Mouse (Mus musculus) kidney, embryonic 15.5 days (tissue): ENCODE data around the gene Aph1c. TPM values are rescaled to one million over a fixed set of nuclear protein-coding genes. Genes with fewer than 3 reads are reported as not detected.
A peak's percentile ranks its signal among the peaks of the same experiment; 100 is the strongest.
"Not testable (repeated sequence)": the region's sequence is repeated elsewhere in the genome, so short reads cannot be mapped to it uniquely, and the experiment has no call there.

Source experiments
- ATAC-seq: fragments of 200-750 bp; cut with Nextera tagmentation; replicated peaks from 2 replicates; pipeline ENCODE4 v1.8.0; 2017; ENCODE audit warnings: moderate TSS enrichment; ENCODE audit not compliant: low FRiP score
- H3K27ac ChIP-seq: fragments of 300-500 bp; sonication (generic); 2 replicates; pipeline ENCODE4 v1.5.1; 2015; ENCODE audit warnings: mild to moderate bottlenecking, inconsistent platforms
- H3K27me3 ChIP-seq: fragments of 300-500 bp; sonication (generic); 2 replicates; pipeline ENCODE4 v1.6.1; 2015; ENCODE audit warnings: inconsistent platforms
- H3K36me3 ChIP-seq: fragments of 300-500 bp; sonication (generic); 2 replicates; pipeline ENCODE4 v1.6.1; 2015; ENCODE audit warnings: inconsistent platforms
- H3K4me1 ChIP-seq: fragments of 300-500 bp; sonication (generic); 2 replicates; pipeline ENCODE4 v1.6.1; 2015; ENCODE audit warnings: inconsistent platforms
- H3K4me2 ChIP-seq: fragments of 300-500 bp; sonication (generic); 2 replicates; pipeline ENCODE4 v1.6.1; 2015; ENCODE audit warnings: moderate library complexity, mild to moderate bottlenecking, inconsistent platforms
- H3K4me3 ChIP-seq: fragments of 300-500 bp; sonication (generic); replicated peaks from 2 replicates; pipeline ENCODE4 v1.5.1; 2015; ENCODE audit warnings: mild to moderate bottlenecking, inconsistent platforms
- H3K9ac ChIP-seq: fragments of 300-500 bp; sonication (generic); 2 replicates; pipeline ENCODE4 v1.6.1; 2015; ENCODE audit warnings: mild to moderate bottlenecking, inconsistent platforms
- H3K9me3 ChIP-seq: fragments of 300-500 bp; sonication (generic); replicated peaks from 2 replicates; pipeline ENCODE4 v1.6.1; 2016; ENCODE audit warnings: inconsistent platforms
- WGBS: fragments of 180-500 bp; shearing (Covaris S2); methylation state at CpG from one replicate; pipeline ENCODE4 v1.1.7; 2015; ENCODE audit warnings: mixed read lengths; 5-methylcytosine and 5-hydroxymethylcytosine counted together
- polyA plus RNA-seq: library from polyadenylated mRNA; unstranded; fragments of >200 nt; fragmentation: Nextera tagmentation; extraction: Ambion mirVana; gene quantifications from 2 replicates; pipeline ENCODE4 v1.2.1, GENCODE M21; 2015

Gene Aph1c
- polyA plus RNA-seq = 5.4 and 7.2 TPM in 2 replicates

DNA sequence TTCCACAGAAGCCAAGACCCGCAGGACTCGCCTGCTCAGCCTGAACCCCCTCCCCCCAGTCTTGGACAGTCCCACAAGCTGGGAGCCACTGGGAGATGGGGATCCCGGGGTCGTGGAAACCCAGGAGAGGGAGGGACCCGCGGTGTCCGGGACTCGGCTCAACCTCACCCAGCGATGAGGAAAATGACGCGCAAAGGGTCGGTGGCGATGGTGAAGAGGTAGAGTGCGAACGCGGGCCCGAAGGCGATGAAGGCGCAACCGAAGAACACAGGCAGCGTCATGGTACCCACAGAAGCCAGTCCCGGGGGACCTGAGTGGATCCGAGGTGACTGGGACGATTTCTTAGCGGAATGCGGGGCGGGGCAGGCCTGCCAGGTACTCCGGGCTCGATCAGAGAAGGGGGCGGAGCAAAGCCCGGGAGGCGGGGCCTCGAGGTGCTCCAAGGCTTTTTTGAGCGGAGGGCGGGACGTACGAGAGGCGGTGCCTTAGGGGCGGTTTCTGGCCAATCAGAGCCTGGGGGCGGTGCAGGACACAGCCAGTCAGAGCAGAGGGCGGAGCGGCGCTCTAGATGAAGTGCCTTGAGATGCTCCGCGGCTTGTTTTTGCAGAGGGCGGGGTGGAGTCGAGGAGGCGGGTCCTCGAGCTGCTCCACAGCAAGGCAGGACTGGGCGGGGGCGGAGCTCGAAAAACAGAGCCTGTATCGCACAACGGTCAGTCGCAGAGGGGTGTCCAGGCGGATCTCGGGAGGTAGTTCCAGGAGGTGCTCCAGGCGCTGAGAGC, at the start of gene Aph1c:
Aph1c (minus strand) TSS at position 409 of the 779 bp plus-strand sequence.
- peak within 1 kb of the TSS; percentile 78 for H3K4me3 ChIP-seq
- peaks cover 5% of the 10 kb centered on the region; the same call in 1 of the 2 replicates for H3K27me3 ChIP-seq
- no peaks in the 10 kb centered on the region for H3K9me3 ChIP-seq
- H3K4me1 ChIP-seq = peaks cover 18% of the 10 kb centered on the region
- peak within 1 kb of the TSS; percentile 96 for H3K4me2 ChIP-seq
- peak within 1 kb of the TSS; percentile 50 for H3K9ac ChIP-seq
- ATAC-seq = peak; percentile 99
- H3K36me3 ChIP-seq = no peaks in the 10 kb centered on the region; the same call in 1 of the 2 replicates
- WGBS = under 1% methylated on average over 58 of the region's 58 CpGs
- peak within 1 kb of the TSS; percentile 71 for H3K27ac ChIP-seq

DNA sequence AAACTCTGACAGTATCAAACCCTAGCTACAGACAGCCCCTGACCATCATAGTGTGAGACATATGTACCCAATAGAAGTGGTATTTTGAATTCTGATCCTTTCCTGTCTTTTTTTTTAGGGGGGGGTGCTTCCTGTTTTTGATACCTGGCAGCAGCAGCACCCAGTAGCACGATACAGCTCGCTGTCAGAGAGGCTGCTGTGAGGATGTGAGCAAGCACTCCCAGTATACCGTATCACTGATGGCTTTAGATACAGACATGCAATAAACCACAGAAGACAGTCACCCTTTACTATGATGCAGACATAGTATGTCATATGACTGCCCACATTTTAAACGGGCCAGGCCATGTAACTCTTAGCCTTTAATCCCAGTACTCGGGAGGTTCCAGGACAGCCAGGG, 49.0 kb upstream of the Aph1c start:
- H3K4me3 ChIP-seq = no peak overlapping the region
- no peaks in the 10 kb centered on the region for H3K9me3 ChIP-seq
- H3K27ac ChIP-seq = no peak overlapping the region
- no peaks in the 10 kb centered on the region for H3K36me3 ChIP-seq
- no peak overlapping the region for H3K9ac ChIP-seq
- no peak for ATAC-seq
- no peak overlapping the region for H3K4me2 ChIP-seq
- H3K27me3 ChIP-seq = no peaks in the 10 kb centered on the region
- H3K4me1 ChIP-seq = peaks cover 19% of the 10 kb centered on the region
- 85% methylated on average over 5 of the region's 5 CpGs for WGBS

DNA sequence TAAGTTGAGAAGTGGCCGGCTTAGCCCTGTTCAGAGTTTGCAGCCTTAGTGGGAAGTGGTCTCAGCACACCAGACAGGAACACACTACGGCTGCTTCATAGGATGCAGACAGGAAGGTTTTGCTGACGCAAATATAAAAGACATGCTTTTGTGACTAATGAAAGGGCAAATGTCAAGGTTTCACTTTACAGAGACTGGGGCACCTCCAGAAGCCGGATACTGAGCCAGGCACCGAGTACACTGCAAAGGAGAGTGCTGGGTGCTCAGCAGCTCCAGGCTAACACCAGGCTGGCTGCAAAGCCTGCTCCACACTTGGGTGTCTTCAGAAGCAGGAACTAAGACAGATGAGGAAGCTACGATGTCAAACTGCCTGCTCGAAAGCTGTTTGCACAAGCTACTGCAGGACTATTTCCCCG, 47.9 kb upstream of the Aph1c start:
- Histone ChIP-seq H3K4me1 (peaks cover 17% of the 10 kb centered on the region), H3K9ac (no peak overlapping the region), H3K27ac (no peak overlapping the region), H3K4me2 (no peak overlapping the region), H3K4me3 (no peak overlapping the region), H3K27me3 (no peaks in the 10 kb centered on the region), H3K9me3 (no peaks in the 10 kb centered on the region), H3K36me3 (no peaks in the 10 kb centered on the region)
- ATAC-seq = no peak
- 40% methylated on average over 8 of the region's 8 CpGs for WGBS

DNA sequence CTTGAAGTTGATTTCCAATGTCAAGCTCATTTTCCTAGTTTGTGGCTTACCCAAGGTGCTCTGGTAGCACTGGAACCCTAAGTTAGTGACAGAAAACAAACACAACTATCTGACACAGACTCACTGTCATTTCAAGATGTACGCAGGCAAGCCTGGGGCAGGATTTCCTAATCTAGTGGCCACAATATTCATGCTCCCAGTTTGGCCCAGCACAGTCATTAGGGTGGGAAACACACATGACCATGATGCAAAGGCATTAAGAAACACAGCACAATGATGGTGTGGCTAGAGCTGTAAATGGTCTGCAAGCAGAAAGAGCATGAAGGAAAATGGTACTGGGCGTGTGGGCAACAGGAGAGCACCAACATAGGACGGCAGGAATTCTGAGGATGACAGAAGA, 47.3 kb upstream of the Aph1c start:
- Histone ChIP-seq H3K27me3 (no peaks in the 10 kb centered on the region), H3K27ac (no peak overlapping the region), H3K9me3 (no peaks in the 10 kb centered on the region), H3K4me1 (peaks cover 13% of the 10 kb centered on the region), H3K36me3 (no peaks in the 10 kb centered on the region), H3K4me2 (no peak overlapping the region), H3K4me3 (no peak overlapping the region), H3K9ac (no peak overlapping the region)
- no peak for ATAC-seq
- 70% methylated on average over 3 of the region's 3 CpGs for WGBS

DNA sequence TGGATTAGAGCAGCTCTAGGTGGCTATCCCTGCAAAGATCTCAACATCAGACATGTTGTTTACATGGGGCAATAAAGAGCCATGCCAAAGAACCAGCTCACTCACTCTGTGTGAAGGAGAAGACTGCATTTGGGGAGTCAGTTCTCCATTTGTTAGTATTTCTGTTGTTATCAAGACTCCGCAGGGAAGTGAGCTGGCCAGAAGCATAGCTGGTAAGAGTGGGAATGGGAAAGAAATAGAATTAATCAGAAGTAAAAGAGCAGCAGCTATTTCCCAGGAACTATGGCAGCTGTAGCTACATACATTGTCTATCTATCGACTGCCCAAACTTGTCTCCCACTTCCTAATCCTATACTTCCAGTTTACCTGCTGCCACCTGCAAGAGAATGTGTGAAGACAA, 46.2 kb upstream of the Aph1c start:
- Histone ChIP-seq H3K4me1 (peaks cover 5% of the 10 kb centered on the region), H3K27me3 (no peaks in the 10 kb centered on the region), H3K4me3 (no peak overlapping the region), H3K36me3 (no peaks in the 10 kb centered on the region), H3K27ac (no peak overlapping the region), H3K9me3 (no peaks in the 10 kb centered on the region), H3K9ac (no peak overlapping the region), H3K4me2 (no peak overlapping the region)
- ATAC-seq = no peak
- 97% methylated on average over 2 of the region's 2 CpGs for WGBS

DNA sequence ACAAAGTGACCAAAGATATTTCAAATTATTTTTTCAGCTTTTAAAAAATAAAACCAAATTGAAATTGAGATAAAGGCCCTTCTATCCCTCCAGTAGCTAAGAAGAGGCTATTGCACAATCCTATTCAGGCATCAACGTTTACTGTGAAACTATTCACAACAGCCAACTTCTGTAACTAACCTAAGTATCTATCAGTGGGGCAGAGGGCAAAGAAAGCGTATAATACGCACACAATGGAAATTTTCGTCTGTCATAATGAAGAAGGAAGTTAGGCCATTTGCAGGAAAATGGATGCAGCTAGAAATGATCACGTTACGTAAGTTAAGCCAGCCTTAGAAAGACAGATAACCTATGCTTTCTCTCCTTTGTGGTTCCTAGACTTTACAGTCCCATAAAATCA, 45.0 kb upstream of the Aph1c start:
- Histone ChIP-seq H3K9me3 (peaks cover 6% of the 10 kb centered on the region; the same call in 1 of the 2 replicates), H3K4me3 (no peak overlapping the region), H3K27ac (no peak overlapping the region), H3K9ac (no peak overlapping the region), H3K4me1 (peaks cover 5% of the 10 kb centered on the region), H3K36me3 (no peaks in the 10 kb centered on the region), H3K27me3 (no peaks in the 10 kb centered on the region), H3K4me2 (no peak overlapping the region)
- 88% methylated on average over 6 of the region's 6 CpGs for WGBS
- ATAC-seq = no peak

DNA sequence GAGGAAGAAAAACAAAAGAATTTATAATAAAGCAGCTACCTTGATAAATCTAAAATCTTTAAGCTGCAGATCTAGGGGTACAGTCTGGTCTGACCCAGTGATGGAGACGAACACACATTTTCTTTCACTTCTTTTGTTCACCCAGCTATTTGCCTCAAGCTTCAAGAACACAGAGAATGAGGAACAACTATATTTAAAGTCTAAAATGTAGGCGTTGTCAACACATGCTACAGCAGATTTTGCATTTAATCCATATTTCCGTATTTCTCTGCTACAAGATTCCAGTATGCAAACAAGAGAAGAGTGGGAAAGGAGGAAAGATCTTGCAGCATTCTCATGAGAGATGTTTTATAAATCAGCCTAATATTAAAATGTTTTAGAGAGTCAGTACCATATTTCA, 44.4 kb upstream of the Aph1c start:
- no peak overlapping the region for H3K9ac ChIP-seq
- peaks cover 6% of the 10 kb centered on the region; the same call in 1 of the 2 replicates for H3K9me3 ChIP-seq
- 93% methylated on average over 3 of the region's 3 CpGs for WGBS
- H3K4me1 ChIP-seq = peaks cover 5% of the 10 kb centered on the region
- no peak overlapping the region for H3K27ac ChIP-seq
- H3K4me3 ChIP-seq = no peak overlapping the region
- H3K36me3 ChIP-seq = no peaks in the 10 kb centered on the region
- no peak for ATAC-seq
- no peaks in the 10 kb centered on the region for H3K27me3 ChIP-seq
- H3K4me2 ChIP-seq = no peak overlapping the region

DNA sequence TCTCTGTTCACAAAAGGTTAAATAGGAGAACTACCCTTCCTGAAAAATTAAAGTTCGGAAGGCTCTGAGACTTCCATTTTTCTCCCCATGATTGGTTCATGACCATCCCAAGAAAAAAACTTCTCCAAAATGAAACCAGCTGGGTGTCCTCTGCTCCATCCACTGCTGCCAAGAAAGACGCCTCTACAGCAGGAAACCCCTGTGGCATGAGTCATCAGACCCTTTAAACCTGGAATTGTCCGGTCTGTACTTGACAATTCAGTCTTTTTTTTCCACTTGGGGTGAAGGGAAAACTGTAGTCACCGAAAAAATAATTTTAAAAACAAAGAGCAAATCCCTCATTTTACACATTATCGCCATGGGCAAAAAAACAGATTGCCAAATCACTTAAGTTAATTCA, 42.1 kb upstream of the Aph1c start:
- Histone ChIP-seq H3K4me3 (no peak overlapping the region), H3K9ac (no peak overlapping the region), H3K36me3 (no peaks in the 10 kb centered on the region), H3K4me2 (no peak overlapping the region), H3K4me1 (no peaks in the 10 kb centered on the region), H3K27ac (no peak overlapping the region), H3K9me3 (peaks cover 6% of the 10 kb centered on the region; the same call in 1 of the 2 replicates), H3K27me3 (no peaks in the 10 kb centered on the region)
- no peak for ATAC-seq
- WGBS = 71% methylated on average over 5 of the region's 5 CpGs

DNA sequence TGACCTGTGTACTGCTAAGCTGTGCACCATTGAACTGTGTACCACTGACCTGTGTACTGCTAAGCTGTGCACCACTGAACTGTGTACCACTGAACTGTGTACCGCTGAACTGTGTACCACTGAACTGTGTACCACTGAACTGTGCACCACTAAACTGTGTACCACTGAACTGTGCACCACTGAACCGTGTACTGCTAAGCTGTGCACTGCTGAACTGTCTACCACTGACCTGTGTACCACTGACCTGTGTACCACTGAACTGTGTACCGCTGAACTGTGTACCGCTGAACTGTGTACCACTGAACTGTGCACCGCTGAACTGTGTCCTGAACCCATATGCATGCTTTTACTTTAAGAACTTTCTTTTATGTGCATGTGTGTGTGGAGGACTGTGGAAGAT, 39.8 kb upstream of the Aph1c start:
- Histone ChIP-seq H3K9me3 (peaks cover 6% of the 10 kb centered on the region; the same call in 1 of the 2 replicates), H3K9ac (no peak overlapping the region), H3K4me1 (no peaks in the 10 kb centered on the region), H3K4me2 (no peak overlapping the region), H3K4me3 (no peak overlapping the region), H3K36me3 (no peaks in the 10 kb centered on the region), H3K27me3 (no peaks in the 10 kb centered on the region), H3K27ac (no peak overlapping the region)
- 96% methylated on average over 5 of the region's 5 CpGs for WGBS
- no peak for ATAC-seq

DNA sequence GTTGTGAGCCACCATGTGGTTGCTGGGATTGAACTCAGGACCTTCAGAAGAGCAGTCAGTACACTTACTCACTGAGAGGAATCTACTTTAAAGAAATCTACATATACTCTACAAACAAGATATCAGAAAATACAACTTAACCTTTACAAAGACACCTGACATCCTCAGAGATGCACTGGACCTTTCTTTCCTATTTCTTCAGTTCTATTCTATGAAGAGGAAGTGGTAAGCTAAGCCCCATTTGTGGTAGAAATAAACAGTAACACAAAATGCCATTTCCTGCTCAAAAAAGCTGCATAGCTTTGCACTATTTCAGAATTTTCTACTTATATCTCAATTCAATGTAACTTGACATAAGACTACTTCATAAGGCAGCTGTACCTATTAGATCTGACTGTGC, 39.0 kb upstream of the Aph1c start:
- Histone ChIP-seq H3K9ac (no peak overlapping the region), H3K27ac (no peak overlapping the region), H3K36me3 (no peaks in the 10 kb centered on the region), H3K9me3 (peaks cover 6% of the 10 kb centered on the region; the same call in 1 of the 2 replicates), H3K4me1 (no peaks in the 10 kb centered on the region), H3K4me3 (no peak overlapping the region), H3K4me2 (no peak overlapping the region), H3K27me3 (no peaks in the 10 kb centered on the region)
- no peak for ATAC-seq

DNA sequence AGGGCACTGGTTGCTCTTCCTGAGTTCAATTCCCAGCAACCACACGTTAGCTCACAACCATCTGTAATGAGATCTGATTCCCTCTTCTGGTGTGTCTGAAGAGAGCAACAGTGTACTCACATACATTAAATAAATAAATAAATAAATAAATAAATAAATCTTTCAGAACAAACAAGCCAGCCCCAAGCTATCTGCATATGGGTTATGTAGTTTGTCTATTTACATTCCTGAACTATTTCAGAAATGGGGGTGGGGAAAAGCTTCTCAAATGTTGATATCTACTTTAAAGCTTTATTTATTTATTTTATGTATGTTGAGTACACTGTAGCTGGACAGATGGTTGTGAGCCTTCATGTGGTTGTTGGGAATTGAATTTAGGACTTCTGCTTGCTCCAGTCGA, 38.5 kb upstream of the Aph1c start:
- not testable (repeated sequence) for H3K4me3 ChIP-seq, H3K4me2 ChIP-seq, H3K36me3 ChIP-seq, ATAC-seq, H3K4me1 ChIP-seq, H3K27ac ChIP-seq, H3K9ac ChIP-seq, H3K27me3 ChIP-seq, H3K9me3 ChIP-seq
- WGBS = 84% methylated on average over 2 of the region's 2 CpGs

DNA sequence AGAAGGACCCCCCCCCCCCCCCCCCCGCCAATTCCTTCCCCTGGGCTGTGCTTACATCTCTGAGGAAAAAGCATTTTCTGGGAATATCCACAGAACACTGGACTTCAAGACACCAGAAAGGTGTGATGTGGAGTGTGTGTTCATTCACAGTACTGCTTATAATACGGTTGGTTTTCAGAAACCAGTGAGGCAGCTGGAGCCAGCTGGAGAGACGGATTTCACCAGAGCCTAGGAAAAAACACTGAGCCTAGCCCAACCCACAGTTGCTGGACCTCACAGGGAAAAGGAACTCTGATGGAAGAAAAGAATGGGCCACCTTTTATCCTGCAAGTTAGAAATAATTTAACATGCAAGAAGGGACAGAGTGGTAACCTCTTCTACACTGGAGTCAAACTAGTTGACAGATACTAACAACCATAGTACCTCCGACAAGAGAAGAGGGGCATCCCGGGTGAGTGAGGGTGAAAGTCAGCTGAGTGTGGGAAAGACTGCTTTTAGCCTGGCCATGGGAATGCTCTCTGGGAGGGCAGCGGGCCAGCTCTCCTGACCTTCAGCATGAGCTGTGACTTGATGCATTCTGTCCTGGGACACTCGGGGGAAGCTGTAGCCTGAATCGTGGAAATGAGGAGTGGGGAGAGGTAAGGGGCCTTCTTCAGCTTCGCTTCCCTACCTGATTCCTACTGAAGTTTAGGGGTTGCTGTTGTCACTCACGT, 37.6 kb upstream of the Aph1c start:
- no peak for ATAC-seq
- H3K4me3 ChIP-seq = no peak overlapping the region
- WGBS = 76% methylated on average over 10 of the region's 10 CpGs

More for the DNA sequence above, 37.6 kb upstream of the Aph1c start:
- peaks cover 6% of the 10 kb centered on the region; the same call in 1 of the 2 replicates for H3K9me3 ChIP-seq
- H3K27ac ChIP-seq = peak overlapping the region; percentile 72
- H3K9ac ChIP-seq = no peak overlapping the region
- no peak overlapping the region for H3K4me2 ChIP-seq
- no peaks in the 10 kb centered on the region for H3K4me1 ChIP-seq
- H3K36me3 ChIP-seq = no peaks in the 10 kb centered on the region
- H3K27me3 ChIP-seq = no peaks in the 10 kb centered on the region
